Mouse (Mus musculus): ENCODE results near the gene Lars2. TPM values are rescaled to one million over a fixed set of nuclear protein-coding genes. Genes with fewer than 3 reads are reported as not detected.
"Not testable (repeated sequence)": the region's sequence is repeated elsewhere in the genome, so short reads cannot be mapped to it uniquely, and the experiment has no call there.

The Lars2 gene
- polyA plus RNA-seq, 1 experiment = 25.0 TPM

DNA sequence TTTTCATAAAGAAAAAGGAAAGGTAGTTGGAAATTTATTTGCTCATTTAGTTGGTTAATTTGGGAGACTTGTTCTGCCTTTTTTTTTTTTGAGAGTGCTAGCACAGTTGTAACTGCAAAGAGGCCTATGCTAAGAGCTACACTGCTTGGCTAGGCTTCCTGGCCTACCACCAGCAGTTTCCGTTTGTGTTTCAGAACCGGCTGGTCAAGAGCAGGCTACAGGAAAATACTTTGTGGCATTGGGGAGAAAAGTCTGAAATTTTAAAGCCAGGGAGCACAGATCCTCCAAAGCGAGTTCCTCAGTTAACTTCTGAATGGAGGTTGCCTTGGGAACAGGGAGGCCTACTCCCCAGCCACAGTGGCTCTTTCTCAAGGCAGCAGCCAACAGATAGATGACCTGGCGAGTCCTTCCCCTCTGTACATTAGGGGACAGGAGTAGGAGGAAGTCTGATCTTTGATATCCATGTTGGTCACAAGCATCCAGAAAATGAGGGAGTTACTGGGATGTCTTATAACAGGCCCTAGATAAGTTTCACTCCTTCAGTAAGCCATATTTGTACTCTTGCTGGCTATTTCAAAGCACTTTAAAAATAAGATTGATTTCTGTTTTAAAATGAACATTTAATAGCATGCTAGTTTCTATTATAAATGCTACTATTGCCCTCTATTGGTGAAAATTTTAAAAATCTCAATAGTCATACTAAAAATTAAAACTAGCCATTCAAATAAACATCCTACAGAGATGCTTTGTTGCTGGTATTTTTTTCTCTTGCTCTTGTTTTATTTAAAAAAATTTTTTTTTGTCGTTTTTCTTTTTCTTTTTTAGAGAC lies 73.7 kb downstream of the Lars2 start:
- TF ChIP-seq FLI1 (IDR thresholded peaks at IDR 0.05; ENCODE audit: low read length) (no peak), GATA1 (IDR thresholded peaks at IDR 0.05; ENCODE audit: borderline replicate concordance, low read length) (no peak)
- Histone ChIP-seq H3K9me3 (no peaks in the 10 kb centered on the region), H3K27me3 (replicated peaks) (no peaks in the 10 kb centered on the region), H3K4me3 (replicated peaks) (no peak overlapping the region), H3K4me1 (peaks cover 13% of the 10 kb centered on the region), H3K36me3 (replicated peaks; ENCODE audit: low read length) (peaks cover 88% of the 10 kb centered on the region)

DNA sequence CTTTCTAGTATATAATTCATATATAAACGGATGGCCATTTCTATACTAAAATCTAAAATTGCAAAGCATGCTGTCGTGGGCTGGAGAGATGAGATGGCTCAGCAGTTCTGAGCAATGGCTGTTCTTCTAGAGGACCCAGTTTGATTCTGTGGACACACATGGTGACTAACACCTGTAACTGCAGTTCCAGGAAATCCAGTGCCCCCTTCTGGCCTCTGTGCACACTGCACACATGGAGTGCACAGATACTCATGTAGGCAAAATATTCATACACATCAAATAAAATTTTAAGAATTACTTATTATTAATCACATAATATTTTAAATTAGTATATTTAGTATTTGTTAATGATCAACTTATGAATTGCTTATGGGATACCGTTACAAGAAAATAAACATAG lies 80.4 kb downstream of the Lars2 start:
- not testable (repeated sequence) for H3K4me3 ChIP-seq (replicated peaks)
- H3K36me3 ChIP-seq (replicated peaks; ENCODE audit: low read length) = peaks cover 70% of the 10 kb centered on the region

DNA sequence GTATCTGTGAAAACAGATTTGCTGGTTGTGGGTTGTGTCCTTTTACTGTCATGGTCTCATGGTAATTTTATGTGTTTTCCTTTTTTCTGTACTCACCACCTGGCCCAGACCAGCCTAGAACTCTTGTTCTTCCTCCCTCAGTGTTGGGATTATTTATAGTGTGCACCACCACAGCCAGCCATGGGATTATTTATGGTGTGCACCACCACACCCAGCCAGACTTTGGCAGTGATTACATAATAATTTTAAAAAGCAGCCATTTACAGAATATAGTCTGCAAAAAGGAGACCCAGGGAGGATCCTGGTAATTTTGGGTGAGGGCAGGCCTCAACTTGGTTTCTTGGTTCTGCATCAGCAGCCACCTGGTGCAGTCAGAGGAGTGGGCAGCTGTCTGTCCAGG lies 81.9 kb downstream of the Lars2 start:
- H3K36me3 ChIP-seq (replicated peaks; ENCODE audit: low read length) = peaks cover 70% of the 10 kb centered on the region
- H3K4me3 ChIP-seq (replicated peaks) = no peak overlapping the region

More for the DNA sequence above, 80.4 kb downstream of the Lars2 start:
- H3K27me3 ChIP-seq (replicated peaks); H3K9me3 ChIP-seq: not testable (repeated sequence)
- peaks cover 19% of the 10 kb centered on the region for H3K4me1 ChIP-seq

DNA sequence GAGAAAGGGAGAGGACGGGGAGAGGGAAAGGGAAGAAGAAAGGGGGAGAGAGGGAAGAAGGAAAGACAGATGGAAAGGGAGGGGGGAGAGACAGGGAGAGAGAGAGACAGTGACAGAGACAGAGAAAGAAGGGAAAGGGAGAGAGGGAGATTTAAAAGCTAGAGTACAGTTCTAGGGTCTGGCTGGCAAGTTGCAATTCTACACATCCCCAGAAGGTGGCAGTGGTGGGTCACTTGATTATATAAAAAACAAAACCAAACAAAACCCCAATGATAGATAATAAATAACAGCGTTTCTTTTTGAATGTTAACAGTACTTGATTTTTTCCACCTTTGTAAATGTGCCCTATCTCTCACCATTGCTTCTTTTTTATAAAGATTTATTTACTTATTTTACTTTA lies 83.4 kb downstream of the Lars2 start:
- Histone ChIP-seq H3K27me3 (replicated peaks) (no peaks in the 10 kb centered on the region), H3K36me3 (replicated peaks; ENCODE audit: low read length) (peaks cover 74% of the 10 kb centered on the region), H3K4me1 (peaks cover 32% of the 10 kb centered on the region), H3K4me3 (replicated peaks) (no peak overlapping the region), H3K9me3 (no peaks in the 10 kb centered on the region)
- TF ChIP-seq FLI1 (IDR thresholded peaks at IDR 0.05; ENCODE audit: low read length) (no peak), GATA1 (IDR thresholded peaks at IDR 0.05; ENCODE audit: borderline replicate concordance, low read length) (no peak)

More for the DNA sequence above, 81.9 kb downstream of the Lars2 start:
- Histone ChIP-seq H3K9me3 (no peaks in the 10 kb centered on the region), H3K4me1 (peaks cover 31% of the 10 kb centered on the region), H3K27me3 (replicated peaks) (no peaks in the 10 kb centered on the region)
- TF ChIP-seq FLI1 (IDR thresholded peaks at IDR 0.05; ENCODE audit: low read length) (no peak), GATA1 (IDR thresholded peaks at IDR 0.05; ENCODE audit: borderline replicate concordance, low read length) (no peak)

DNA sequence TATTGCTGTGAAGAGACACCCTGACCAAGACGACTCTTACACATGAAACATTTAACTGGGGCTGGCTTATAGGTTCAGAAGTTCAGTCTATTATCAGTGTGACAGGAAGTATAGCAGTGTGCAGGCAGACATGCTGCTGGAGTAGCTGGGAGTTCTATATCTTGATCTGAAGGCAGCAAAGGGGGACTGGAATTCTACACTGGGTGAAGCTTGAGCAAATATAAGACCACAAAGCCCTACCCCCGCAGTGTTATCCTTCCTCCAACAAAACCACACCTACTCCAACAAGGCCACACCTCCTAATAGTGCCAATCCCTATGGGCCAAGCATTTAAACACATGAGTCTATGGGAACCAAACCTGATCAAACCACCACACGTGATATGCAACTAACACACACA lies 85.0 kb downstream of the Lars2 start:
- H3K4me1 ChIP-seq = peaks cover 35% of the 10 kb centered on the region
- H3K27me3 ChIP-seq (replicated peaks) = no peaks in the 10 kb centered on the region
- no peaks in the 10 kb centered on the region for H3K9me3 ChIP-seq
- peaks cover 81% of the 10 kb centered on the region for H3K36me3 ChIP-seq (replicated peaks; ENCODE audit: low read length)
- no peak for TF ChIP-seq FLI1 (IDR thresholded peaks at IDR 0.05; ENCODE audit: low read length)
- TF ChIP-seq GATA1 (IDR thresholded peaks at IDR 0.05; ENCODE audit: borderline replicate concordance, low read length) = no peak
- no peak overlapping the region for H3K4me3 ChIP-seq (replicated peaks)

DNA sequence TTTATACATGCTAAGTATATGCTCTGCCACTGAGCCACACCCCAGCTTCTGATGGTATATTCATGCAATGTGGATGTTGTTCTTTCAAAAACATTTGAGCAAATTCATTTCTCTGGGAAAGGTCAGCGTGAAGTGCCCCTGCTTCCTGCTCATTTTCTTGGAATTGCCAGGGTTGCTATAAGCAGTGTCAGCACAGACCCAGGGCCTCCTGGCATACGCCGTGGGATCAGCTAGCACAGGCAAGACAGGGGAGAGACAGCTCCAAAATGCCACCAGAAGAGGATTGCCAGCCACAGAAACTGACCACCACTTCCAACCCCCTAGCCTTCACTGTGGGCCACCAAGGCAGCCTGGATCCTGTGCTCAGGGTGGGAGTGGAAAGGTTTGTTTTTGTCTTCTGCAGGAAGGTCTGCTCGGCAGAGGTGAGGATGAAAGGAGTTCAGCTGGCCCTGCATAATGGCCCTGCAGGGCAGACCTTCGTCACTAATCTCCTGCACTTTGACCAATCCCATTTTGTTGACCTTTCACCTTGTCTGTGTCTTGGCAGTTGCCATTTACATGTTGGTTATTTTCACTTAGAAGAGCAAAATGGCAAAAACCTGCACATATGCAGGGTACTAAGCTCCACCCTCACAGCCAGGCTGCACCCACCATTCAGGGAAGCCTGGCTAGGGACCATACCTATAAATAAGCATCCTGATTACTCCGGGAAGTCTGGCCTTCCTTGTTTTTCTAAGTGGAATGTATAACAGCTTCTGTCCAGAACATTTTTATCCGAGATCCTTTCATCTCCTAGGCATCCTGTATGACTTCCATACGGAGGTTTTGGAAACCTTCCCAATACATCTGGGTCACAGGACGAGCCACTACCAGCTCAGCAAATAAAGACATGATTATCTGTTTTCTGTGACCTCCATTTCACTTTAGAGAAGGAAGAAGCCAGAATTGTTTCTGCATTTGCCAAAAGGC lies 90.2 kb downstream of the Lars2 start:
- Histone ChIP-seq H3K4me3 (replicated peaks) (no peak overlapping the region), H3K36me3 (replicated peaks; ENCODE audit: low read length) (peaks cover 95% of the 10 kb centered on the region), H3K4me1 (peaks cover 26% of the 10 kb centered on the region), H3K9me3 (no peaks in the 10 kb centered on the region), H3K27me3 (replicated peaks) (no peaks in the 10 kb centered on the region)
- no peak for TF ChIP-seq GATA1 (IDR thresholded peaks at IDR 0.05; ENCODE audit: borderline replicate concordance, low read length)
- no peak for TF ChIP-seq FLI1 (IDR thresholded peaks at IDR 0.05; ENCODE audit: low read length)

DNA sequence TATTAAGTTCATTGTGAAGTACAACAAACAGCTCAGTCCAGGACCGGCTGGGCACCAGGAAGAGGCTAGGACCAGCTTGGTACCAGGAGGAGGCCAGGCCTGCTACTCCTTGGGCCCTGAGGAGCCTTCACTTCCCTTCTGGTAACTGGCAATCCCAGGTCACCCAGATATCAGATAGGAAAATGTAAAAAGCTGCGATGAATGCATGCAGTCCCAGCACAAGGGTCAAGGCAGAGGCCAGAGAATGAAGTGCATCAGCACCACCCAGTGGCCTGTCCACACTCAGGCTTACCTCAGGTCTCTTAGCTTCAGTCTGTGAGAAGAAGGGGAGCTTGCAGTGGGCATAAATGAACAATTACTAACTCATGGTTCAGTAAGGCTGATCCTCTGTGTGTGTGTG lies 90.9 kb downstream of the Lars2 start:
- H3K27me3 ChIP-seq (replicated peaks) = no peaks in the 10 kb centered on the region
- TF ChIP-seq GATA1 (IDR thresholded peaks at IDR 0.05; ENCODE audit: borderline replicate concordance, low read length) (no peak), FLI1 (IDR thresholded peaks at IDR 0.05; ENCODE audit: low read length) (no peak)
- H3K9me3 ChIP-seq = no peaks in the 10 kb centered on the region
- peaks cover 96% of the 10 kb centered on the region for H3K36me3 ChIP-seq (replicated peaks; ENCODE audit: low read length)
- peaks cover 19% of the 10 kb centered on the region for H3K4me1 ChIP-seq
- no peak overlapping the region for H3K4me3 ChIP-seq (replicated peaks)

DNA sequence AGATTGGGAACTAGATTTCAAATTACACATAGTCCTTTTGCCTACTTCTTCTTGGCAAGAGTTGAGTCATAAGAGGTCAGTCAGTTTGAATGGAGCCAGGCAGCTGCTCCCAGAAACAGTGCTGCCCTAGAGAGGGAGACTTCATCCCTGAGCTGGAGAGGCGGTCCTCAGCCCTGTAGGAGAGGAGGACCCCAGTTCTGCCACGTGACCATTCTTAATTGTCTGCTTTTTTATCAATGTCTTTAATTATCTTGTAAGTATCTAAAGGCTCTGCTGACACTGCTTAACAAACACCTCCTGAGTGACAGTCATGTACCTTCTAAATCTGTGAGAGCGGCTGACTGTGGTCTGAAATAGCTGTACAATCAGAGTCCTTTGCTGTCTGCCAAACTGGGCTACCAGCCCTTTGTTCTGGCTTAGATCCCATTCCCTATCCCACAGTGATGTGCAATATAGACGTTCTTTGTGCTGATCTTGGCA lies 100.5 kb downstream of the Lars2 start:
- Histone ChIP-seq H3K36me3 (replicated peaks; ENCODE audit: low read length) (peaks cover 49% of the 10 kb centered on the region), H3K9me3 (no peaks in the 10 kb centered on the region), H3K4me1 (peaks cover 9% of the 10 kb centered on the region), H3K4me3 (replicated peaks) (no peak overlapping the region), H3K27me3 (replicated peaks) (peaks cover 3% of the 10 kb centered on the region)
- no peak for TF ChIP-seq FLI1 (IDR thresholded peaks at IDR 0.05; ENCODE audit: low read length)
- no peak for TF ChIP-seq GATA1 (IDR thresholded peaks at IDR 0.05; ENCODE audit: borderline replicate concordance, low read length)

DNA sequence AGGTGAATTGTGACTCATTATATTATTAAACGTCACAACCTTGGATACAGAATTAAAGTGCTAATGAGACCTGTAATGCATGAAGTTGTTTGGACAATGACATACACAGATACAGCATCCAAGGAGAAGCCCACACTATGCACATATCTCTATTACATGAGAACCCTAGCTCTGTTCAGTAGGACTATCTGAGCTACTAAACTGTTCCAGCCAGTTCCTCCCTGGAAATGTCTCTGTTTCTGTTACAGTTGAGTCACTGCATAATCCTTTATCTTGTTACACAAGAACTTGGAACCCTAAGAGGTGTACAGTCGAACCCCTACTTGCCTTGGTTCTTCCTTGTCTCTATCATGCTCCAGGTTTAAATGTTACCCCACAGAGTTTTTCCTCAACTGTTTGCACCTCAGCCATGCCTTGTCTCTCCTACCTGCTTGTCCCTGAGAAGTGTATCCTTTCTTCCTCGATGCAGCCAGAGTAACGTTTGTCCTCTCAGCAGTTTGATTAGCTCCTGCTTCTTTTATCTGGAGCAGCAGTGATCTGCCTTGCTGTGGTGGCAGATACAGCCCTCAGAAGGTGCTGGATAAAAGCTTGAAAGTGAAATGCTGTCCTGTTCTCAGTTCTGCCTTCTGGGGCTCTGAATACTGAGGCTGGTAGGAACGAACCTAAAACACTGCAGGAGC lies 101.8 kb downstream of the Lars2 start:
- TF ChIP-seq FLI1 (IDR thresholded peaks at IDR 0.05; ENCODE audit: low read length) (no peak), GATA1 (IDR thresholded peaks at IDR 0.05; ENCODE audit: borderline replicate concordance, low read length) (no peak)

More for the DNA sequence above, 101.8 kb downstream of the Lars2 start:
- H3K27me3 ChIP-seq (replicated peaks) = peaks cover 3% of the 10 kb centered on the region
- no peak overlapping the region for H3K4me3 ChIP-seq (replicated peaks)
- H3K36me3 ChIP-seq (replicated peaks; ENCODE audit: low read length) = peaks cover 37% of the 10 kb centered on the region
- no peaks in the 10 kb centered on the region for H3K9me3 ChIP-seq
- peaks cover 19% of the 10 kb centered on the region for H3K4me1 ChIP-seq

All from megakaryocyte, embryonic 14.5 days (primary cell).